Mouse (Mus musculus) ES-E14 (cell line): Measurements from ENCODE around the gene Ephx3. TPM values are rescaled to one million over a fixed set of nuclear protein-coding genes. Genes with fewer than 3 reads are reported as not detected.

Experiments
- DNase-seq: peaks from one replicate; pipeline ENCODE4 v3.0.0-alpha.2; 2013; ENCODE audit warnings: low read depth, low spot score
- H3K27ac ChIP-seq: 2 replicates; pipeline ENCODE4 v1.5.1; 2012; ENCODE audit warnings: low read depth, mild to moderate bottlenecking, low read length, moderate library complexity, mixed read lengths; ENCODE audit not compliant: poor library complexity, insufficient read depth, severe bottlenecking
- H3K36me3 ChIP-seq: 2 replicates; pipeline ENCODE4 v1.6.1; 2012; ENCODE audit warnings: mild to moderate bottlenecking, low read length, moderate library complexity, mixed read lengths; ENCODE audit not compliant: control insufficient read depth, poor library complexity, insufficient read depth, severe bottlenecking
- H3K4me1 ChIP-seq, 2 experiments: fragments of 150-350 bp in 1 of 2; sonication (generic) in 1 of 2; 2 replicates each; pipeline ENCODE4 v1.6.1; 2012; ENCODE audit warnings: low read length in 2 of 2, mild to moderate bottlenecking in 1 of 2, mixed read lengths in 1 of 2; ENCODE audit not compliant: control insufficient read depth in 2 of 2, insufficient read depth in 2 of 2, poor library complexity in 1 of 2
- H3K4me3 ChIP-seq, 2 experiments: fragments of 150-350 bp in 1 of 2; sonication (generic) in 1 of 2; 2 replicates each; pipeline ENCODE4 v1.5.1; 2012; ENCODE audit warnings: low read length in 2 of 2, low read depth in 1 of 2, mild to moderate bottlenecking in 1 of 2, mixed read lengths in 1 of 2; ENCODE audit not compliant: insufficient read depth in 1 of 2, poor library complexity in 1 of 2, severe bottlenecking in 1 of 2
- H3K9ac ChIP-seq: 2 replicates; pipeline ENCODE4 v1.6.1; 2012; ENCODE audit warnings: low read depth, mild to moderate bottlenecking, low read length, mixed read lengths; ENCODE audit not compliant: poor library complexity, insufficient read depth, severe bottlenecking
- H3K9me3 ChIP-seq: fragments of 150-350 bp; sonication (generic); 2 replicates; pipeline ENCODE4 v1.6.1; 2012; ENCODE audit warnings: low read depth, mild to moderate bottlenecking, low read length; ENCODE audit not compliant: control insufficient read depth, insufficient read depth
- CHD2 ChIP-seq: IDR thresholded peaks from 2 replicates; pipeline ENCODE4 v1.6.1; 2014; ENCODE audit warnings: mild to moderate bottlenecking, low read depth, low read length, inconsistent platforms
- HCFC1 ChIP-seq: IDR thresholded peaks from 2 replicates; pipeline ENCODE4 v1.6.1; 2012; ENCODE audit warnings: low read length, inconsistent platforms, borderline replicate concordance; ENCODE audit not compliant: insufficient read depth
- MAFK ChIP-seq: IDR thresholded peaks from 2 replicates; pipeline ENCODE4 v1.6.1; 2014; ENCODE audit warnings: mild to moderate bottlenecking, low read depth, low read length, inconsistent platforms; ENCODE audit not compliant: insufficient read depth
- ZC3H11A ChIP-seq: IDR thresholded peaks from 2 replicates; pipeline ENCODE4 v1.6.1; 2012; ENCODE audit warnings: low read depth, mild to moderate bottlenecking, inconsistent platforms, low read length, borderline replicate concordance
- ZNF384 ChIP-seq: IDR thresholded peaks from 2 replicates; pipeline ENCODE4 v1.6.1; 2012; ENCODE audit warnings: low read depth, low read length, inconsistent platforms
- in situ Hi-C, 2 experiments: fragments of 600-800 bp; cut with MboI; formaldehyde crosslinking; loops; one replicate each; pipeline ENCODE4 v1.15.1; 2025; ENCODE audit warnings: low sequenced_read_pairs in 2 of 2, inconsistent platforms in 1 of 2; ENCODE audit not compliant: unreplicated experiment in 2 of 2
- total RNA-seq: library from RNA; depleted of rRNA; stranded (reverse); fragments of 300-350 nt; gene quantifications from 2 replicates; pipeline ENCODE4 v1.2.3, GENCODE M21; 2012

Ephx3 gene
- total RNA-seq, 1 experiment = 0.71 TPM

- TF ChIP-seq MAFK (no peak), ZNF384 (no peak), CHD2 (no peak), ZC3H11A (no peak), HCFC1 (no peak)
- Histone ChIP-seq H3K4me1 (peaks cover 3 to 10% of the 10 kb centered on the region in 2 experiments; a peak in 3 of 4 replicates), H3K27ac (no peak overlapping the region), H3K9ac (no peak overlapping the region), H3K9me3 (no peaks in the 10 kb centered on the region), H3K36me3 (no peaks in the 10 kb centered on the region), H3K4me3 (peak overlapping the region; percentile 56; a peak in 2 of 4 replicates)
- in situ Hi-C loops = no loop called here
- peak; percentile 82 for DNase-seq
Measured at GRCm38 (mm10) chr17:32189850-32190249, 501 bp upstream of the Ephx3 start.

- TF ChIP-seq CHD2 = no peak
- no peak for TF ChIP-seq MAFK
- no peak for TF ChIP-seq HCFC1
- no peak for TF ChIP-seq ZC3H11A
- TF ChIP-seq ZNF384 = no peak
Measured at GRCm38 (mm10) chr17:32183017-32183416, 6.3 kb downstream of the Ephx3 start.

GRCm38 (mm10) chr17:32179621-32180491 is 9.5 kb downstream of the Ephx3 start:
- no peaks in the 10 kb centered on the region for H3K36me3 ChIP-seq
- H3K9me3 ChIP-seq = no peaks in the 10 kb centered on the region
- TF ChIP-seq ZC3H11A (no peak), MAFK (no peak), ZNF384 (no peak)
- H3K4me3 ChIP-seq = no peak overlapping the region
- H3K27ac ChIP-seq = no peak overlapping the region
- DNase-seq = no peak
- H3K9ac ChIP-seq = no peak overlapping the region
- in situ Hi-C loops = no loop called here
- peaks cover 1 to 9% of the 10 kb centered on the region in 2 experiments; a peak in 1 of 4 replicates for H3K4me1 ChIP-seq

More at GRCm38 (mm10) chr17:32183017-32183416, 6.3 kb downstream of the Ephx3 start:
- in situ Hi-C loops = no loop called here
- H3K4me1 ChIP-seq = peaks cover 1 to 9% of the 10 kb centered on the region in 2 experiments; a peak in 1 of 4 replicates
- no peaks in the 10 kb centered on the region for H3K36me3 ChIP-seq
- no peak overlapping the region for H3K4me3 ChIP-seq
- no peak overlapping the region for H3K9ac ChIP-seq
- no peak overlapping the region for H3K27ac ChIP-seq
- DNase-seq = no peak
- H3K9me3 ChIP-seq = no peaks in the 10 kb centered on the region

- no peaks in the 10 kb centered on the region for H3K36me3 ChIP-seq
- H3K4me1 ChIP-seq = peaks cover 1 to 2% of the 10 kb centered on the region in 2 experiments; a peak in 1 of 4 replicates
- no peak for TF ChIP-seq MAFK
- no peak overlapping the region for H3K9ac ChIP-seq
- in situ Hi-C loops = no loop called here
- no peak overlapping the region for H3K4me3 ChIP-seq
- no peak overlapping the region for H3K27ac ChIP-seq
- H3K9me3 ChIP-seq = no peaks in the 10 kb centered on the region
- DNase-seq = no peak
Measured at GRCm38 (mm10) chr17:32176919-32177318, 12.4 kb downstream of the Ephx3 start.

- in situ Hi-C loops = no loop called here
- Histone ChIP-seq H3K9me3 (no peaks in the 10 kb centered on the region), H3K9ac (no peak overlapping the region), H3K4me1 (no peaks in the 10 kb centered on the region), H3K36me3 (no peaks in the 10 kb centered on the region), H3K27ac (no peak overlapping the region), H3K4me3 (no peak overlapping the region)
- no peak for DNase-seq
- TF ChIP-seq CHD2 = no peak
- no peak for TF ChIP-seq HCFC1
Measured at GRCm38 (mm10) chr17:32173166-32173565, 16.2 kb downstream of the Ephx3 start.
